25 mouse cellular contexts compared by ENCODE assay signal in genomic region chr4:35124027-35124426, GRCm38 (mm10). TPM values are rescaled to one million over a fixed set of nuclear protein-coding genes. Genes with fewer than 3 reads are reported as not detected.
A peak's percentile ranks its signal among the peaks of the same experiment; 100 is the strongest.
DNase-seq lines count a peak whose midpoint lies in the region; ATAC-seq and TF ChIP-seq lines count a peak whose summit lies in the region.
"Had no signal": no experiment of that assay in that cellular context is flagged by ENCODE, and none has a peak within 500 bp of the region (broad histone marks: within the 10 kb centered on the region; RNA-seq: fewer than 3 reads in every experiment).

No protein-coding gene starts in this region.

- intact Hi-C loops in gastrocnemius, postnatal 36 days (cut with DNase I): no loop called here

- 78% methylated on average over 11 of the region's 11 CpGs for WGBS in forebrain, embryonic 11.5 days
- WGBS in forebrain, postnatal 0 days: 68% methylated on average over 11 of the region's 11 CpGs
- WGBS in midbrain, embryonic 11.5 days: 80% methylated on average over 11 of the region's 11 CpGs
- WGBS in midbrain, postnatal 0 days: 72% methylated on average over 11 of the region's 11 CpGs
- 48% methylated on average over 11 of the region's 11 CpGs for WGBS in intestine, embryonic 16.5 days
- WGBS in stomach, embryonic 16.5 days: 56% methylated on average over 11 of the region's 11 CpGs

- peak overlapping the region; percentile 84 for H3K27ac ChIP-seq in forebrain, embryonic 11.5 days (ENCODE audit: low read depth, low read length)
- no peak overlapping the region for H3K27ac ChIP-seq in forebrain, postnatal 0 days (ENCODE audit: low read depth, low read length)
- no peak overlapping the region; the same call in 1 of the 2 replicates for H3K27ac ChIP-seq in midbrain, embryonic 11.5 days (ENCODE audit: low read depth, low read length)
- no peak overlapping the region for H3K27ac ChIP-seq in midbrain, postnatal 0 days (ENCODE audit: low read depth, low read length)
- H3K27ac ChIP-seq in intestine, embryonic 16.5 days (ENCODE audit: low read length): peak overlapping the region; percentile 82
- H3K27ac ChIP-seq in stomach, embryonic 16.5 days (ENCODE audit: low read length): peak overlapping the region; percentile 88
- H3K27ac ChIP-seq: heart, embryonic 15.5 days; hindbrain, embryonic 15.5 days; liver, embryonic 13.5 days had no signal

- no peaks in the 10 kb centered on the region for H3K36me3 ChIP-seq in forebrain, embryonic 11.5 days (ENCODE audit: control insufficient read depth, insufficient read depth, low read length)
- no peaks in the 10 kb centered on the region for H3K36me3 ChIP-seq in forebrain, postnatal 0 days (ENCODE audit: insufficient read depth)
- H3K36me3 ChIP-seq in midbrain, embryonic 11.5 days (ENCODE audit: control insufficient read depth, insufficient read depth, low read length): no peaks in the 10 kb centered on the region
- no peaks in the 10 kb centered on the region for H3K36me3 ChIP-seq in midbrain, postnatal 0 days (ENCODE audit: insufficient read depth, low read length)
- H3K36me3 ChIP-seq in intestine, embryonic 16.5 days (ENCODE audit: control insufficient read depth, insufficient read depth, low read length): no peaks in the 10 kb centered on the region
- H3K36me3 ChIP-seq in stomach, embryonic 16.5 days (ENCODE audit: control insufficient read depth, insufficient read depth, low read length): no peaks in the 10 kb centered on the region
- H3K36me3 ChIP-seq: heart, embryonic 15.5 days; hindbrain, embryonic 15.5 days; liver, embryonic 13.5 days had no signal

- H3K9me3 ChIP-seq in forebrain, embryonic 11.5 days (ENCODE audit: control insufficient read depth, low read length): no peaks in the 10 kb centered on the region
- H3K9me3 ChIP-seq in forebrain, postnatal 0 days (ENCODE audit: low read length): no peaks in the 10 kb centered on the region
- H3K9me3 ChIP-seq in midbrain, embryonic 11.5 days (ENCODE audit: control insufficient read depth, low read length): no peaks in the 10 kb centered on the region
- no peaks in the 10 kb centered on the region for H3K9me3 ChIP-seq in midbrain, postnatal 0 days (ENCODE audit: low read length)
- H3K9me3 ChIP-seq in intestine, embryonic 16.5 days (ENCODE audit: control insufficient read depth, low read length): no peaks in the 10 kb centered on the region
- H3K9me3 ChIP-seq in stomach, embryonic 16.5 days (replicated peaks; ENCODE audit: control insufficient read depth, low read length): no peaks in the 10 kb centered on the region
- H3K9me3 ChIP-seq: heart, embryonic 15.5 days; hindbrain, embryonic 15.5 days; liver, embryonic 13.5 days had no signal

- TF ChIP-seq CTCF in forebrain, postnatal 0 days (IDR thresholded peaks at IDR 0.05; ENCODE audit: low read depth): no peak
- TF ChIP-seq CTCF in midbrain, postnatal 0 days (IDR thresholded peaks at IDR 0.05): no peak

- H3K4me3 ChIP-seq in forebrain, embryonic 11.5 days (ENCODE audit: low read depth, low read length): no peak overlapping the region
- no peak overlapping the region for H3K4me3 ChIP-seq in forebrain, postnatal 0 days (ENCODE audit: low read depth, low read length)
- peak overlapping the region; percentile 7; the same call in 1 of the 2 replicates for H3K4me3 ChIP-seq in midbrain, embryonic 11.5 days (ENCODE audit: low read depth, low read length)
- H3K4me3 ChIP-seq in midbrain, postnatal 0 days (ENCODE audit: low read depth, low read length): no peak overlapping the region
- H3K4me3 ChIP-seq in intestine, embryonic 16.5 days (ENCODE audit: low read length): no peak overlapping the region
- peak overlapping the region; percentile 10; the same call in 1 of the 2 replicates for H3K4me3 ChIP-seq in stomach, embryonic 16.5 days (replicated peaks; ENCODE audit: low read length)
- H3K4me3 ChIP-seq: heart, embryonic 15.5 days; hindbrain, embryonic 15.5 days; liver, embryonic 13.5 days had no signal

- H3K4me2 ChIP-seq in forebrain, embryonic 11.5 days (ENCODE audit: low read depth, low read length, severe bottlenecking): no peak overlapping the region
- no peak overlapping the region for H3K4me2 ChIP-seq in forebrain, postnatal 0 days (ENCODE audit: low read depth)
- peak overlapping the region; percentile 30; the same call in 1 of the 2 replicates for H3K4me2 ChIP-seq in midbrain, embryonic 11.5 days
- H3K4me2 ChIP-seq in midbrain, postnatal 0 days (ENCODE audit: low read depth, low read length, poor library complexity, severe bottlenecking): no peak overlapping the region
- no peak overlapping the region for H3K4me2 ChIP-seq in intestine, embryonic 16.5 days (ENCODE audit: low read depth, low read length)
- peak overlapping the region; percentile 28 for H3K4me2 ChIP-seq in stomach, embryonic 16.5 days (ENCODE audit: low read depth, low read length)
- H3K4me2 ChIP-seq: heart, embryonic 15.5 days; hindbrain, embryonic 15.5 days; liver, embryonic 13.5 days had no signal

- no peak for ATAC-seq in forebrain, embryonic 11.5 days (replicated peaks; ENCODE audit: low FRiP score)
- ATAC-seq in forebrain, postnatal 0 days: no peak
- ATAC-seq in midbrain, embryonic 11.5 days (ENCODE audit: low FRiP score): no peak
- ATAC-seq in midbrain, postnatal 0 days (ENCODE audit: low FRiP score): no peak
- ATAC-seq in intestine, embryonic 16.5 days: 0 out of 2 replicates have a peak, but pooled peaks have one; percentile 3
- ATAC-seq in stomach, embryonic 16.5 days (ENCODE audit: insufficient read depth, low FRiP score): peak; percentile 42

- no peaks in the 10 kb centered on the region for H3K27me3 ChIP-seq in forebrain, embryonic 11.5 days (ENCODE audit: control insufficient read depth, insufficient read depth, low read length)
- H3K27me3 ChIP-seq in forebrain, postnatal 0 days (ENCODE audit: insufficient read depth, low read length): no peaks in the 10 kb centered on the region
- no peaks in the 10 kb centered on the region for H3K27me3 ChIP-seq in midbrain, embryonic 11.5 days (ENCODE audit: control insufficient read depth, insufficient read depth, low read length)
- H3K27me3 ChIP-seq in midbrain, postnatal 0 days (ENCODE audit: insufficient read depth, low read length): no peaks in the 10 kb centered on the region; the same call in 1 of the 2 replicates
- H3K27me3 ChIP-seq in intestine, embryonic 16.5 days (replicated peaks; ENCODE audit: control insufficient read depth, insufficient read depth, low read length): no peaks in the 10 kb centered on the region
- H3K27me3 ChIP-seq in stomach, embryonic 16.5 days (ENCODE audit: control insufficient read depth, insufficient read depth, low read length): no peaks in the 10 kb centered on the region
- H3K27me3 ChIP-seq: heart, embryonic 15.5 days; hindbrain, embryonic 15.5 days; liver, embryonic 13.5 days had no signal

- peaks cover 29% of the 10 kb centered on the region; the same call in 1 of the 2 replicates for H3K4me1 ChIP-seq in forebrain, embryonic 11.5 days (replicated peaks; ENCODE audit: control insufficient read depth, insufficient read depth, low read length)
- 0 out of 2 replicates have a peak, but pooled peaks cover 4% of the 10 kb centered on the region for H3K4me1 ChIP-seq in forebrain, postnatal 0 days (ENCODE audit: insufficient read depth)
- peaks cover 41% of the 10 kb centered on the region for H3K4me1 ChIP-seq in midbrain, embryonic 11.5 days (ENCODE audit: control insufficient read depth, insufficient read depth, low read length)
- H3K4me1 ChIP-seq in midbrain, postnatal 0 days (ENCODE audit: insufficient read depth, low read length): peaks cover 3% of the 10 kb centered on the region; the same call in 1 of the 2 replicates
- peaks cover 32% of the 10 kb centered on the region for H3K4me1 ChIP-seq in intestine, embryonic 16.5 days (ENCODE audit: control insufficient read depth, insufficient read depth, low read length)
- peaks cover 48% of the 10 kb centered on the region for H3K4me1 ChIP-seq in stomach, embryonic 16.5 days (ENCODE audit: control insufficient read depth, insufficient read depth, low read length)

- no peak overlapping the region for H3K9ac ChIP-seq in forebrain, embryonic 11.5 days (ENCODE audit: low read length)
- no peak overlapping the region for H3K9ac ChIP-seq in forebrain, postnatal 0 days
- no peak overlapping the region for H3K9ac ChIP-seq in midbrain, embryonic 11.5 days (ENCODE audit: low read length)
- no peak overlapping the region for H3K9ac ChIP-seq in midbrain, postnatal 0 days (replicated peaks; ENCODE audit: low read length, poor library complexity, severe bottlenecking)
- no peak overlapping the region for H3K9ac ChIP-seq in intestine, embryonic 16.5 days (ENCODE audit: low read depth, low read length)
- H3K9ac ChIP-seq in stomach, embryonic 16.5 days (ENCODE audit: low read length): no peak overlapping the region
- H3K9ac ChIP-seq: heart, embryonic 15.5 days; hindbrain, embryonic 15.5 days; liver, embryonic 13.5 days had no signal

- no peak for DNase-seq in forebrain, embryonic 11.5 days (ENCODE audit: low spot score)
- DNase-seq in forebrain, postnatal 0 days: no peak
- DNase-seq in midbrain, embryonic 11.5 days (ENCODE audit: low spot score, missing footprints): peak; percentile 85
- no peak for DNase-seq in midbrain, postnatal 0 days (ENCODE audit: low spot score)
- no peak for DNase-seq in gastrocnemius, postnatal 36 days
- no peak for DNase-seq in right cerebral cortex, adult 2 months (ENCODE audit: low spot score in 2 of 2)
- DNase-seq: adrenal gland, postnatal 36 days; cerebellum, adult 9-11 months; heart, postnatal 4 days; kidney, adult 18-20 months; kidney, postnatal 4 days; liver, embryonic 13.5 days; lung, postnatal 14 days; right cerebral cortex, postnatal 14 days; thymus, postnatal 25 days had no signal

RNA-seq across cellular contexts. Expression of gene Ifnk, which starts 27.8 kb away (rescaled TPM):
- polyA plus RNA-seq in forebrain, embryonic 11.5 days (2014; fragmentation: Nextera tagmentation; extraction: Ambion mirVana): 0.56 TPM in 1 of 2 replicates, not detected in the other
- total RNA-seq in forebrain, postnatal 0 days (2014; rRNA removed): not detected in 2 replicates
- not detected in 2 replicates for polyA plus RNA-seq in forebrain, postnatal 0 days (2015; fragmentation: Nextera tagmentation; extraction: Ambion mirVana)
- polyA plus RNA-seq in midbrain, embryonic 11.5 days (2014; fragmentation: Nextera tagmentation; extraction: Ambion mirVana): 0.46 TPM in 1 of 2 replicates, not detected in the other
- not detected in 2 replicates for total RNA-seq in midbrain, postnatal 0 days (2014; rRNA removed)
- polyA plus RNA-seq in midbrain, postnatal 0 days (2015; fragmentation: Nextera tagmentation; extraction: Ambion mirVana): not detected in 2 replicates
- 0.29 and 0.45 TPM in 2 replicates for polyA plus RNA-seq in intestine, embryonic 16.5 days (2015; fragmentation: Nextera tagmentation; extraction: Ambion mirVana)
- 0.30 and 0.34 TPM in 2 replicates for polyA plus RNA-seq in stomach, embryonic 16.5 days (2015; fragmentation: Nextera tagmentation; extraction: Ambion mirVana)
- total RNA-seq in gastrocnemius, postnatal 36 days (2021): not detected
- total RNA-seq: adrenal gland, postnatal 36 days; gastrocnemius, adult 18-20 months; heart, postnatal 4 days; left cerebral cortex, postnatal 36 days; megakaryocyte progenitor cell, adult 5-6 weeks had no signal
- polyA plus RNA-seq: cortical plate, adult 2 months; gonadal fat pad, adult 2 months; heart, embryonic 15.5 days; limb, embryonic 14.5 days had no signal

RNA-seq across cellular contexts. Expression of gene Mob3b, which starts 33.3 kb away (rescaled TPM):
- polyA plus RNA-seq in forebrain, embryonic 11.5 days (2014; fragmentation: Nextera tagmentation; extraction: Ambion mirVana): 18.9 and 20.0 TPM in 2 replicates
- 3.0 and 3.2 TPM in 2 replicates for total RNA-seq in forebrain, postnatal 0 days (2014; rRNA removed)
- 2.1 and 4.3 TPM in 2 replicates for polyA plus RNA-seq in forebrain, postnatal 0 days (2015; fragmentation: Nextera tagmentation; extraction: Ambion mirVana)
- polyA plus RNA-seq in midbrain, embryonic 11.5 days (2014; fragmentation: Nextera tagmentation; extraction: Ambion mirVana): 16.5 and 18.3 TPM in 2 replicates
- 0.77 and 1.3 TPM in 2 replicates for total RNA-seq in midbrain, postnatal 0 days (2014; rRNA removed)
- polyA plus RNA-seq in midbrain, postnatal 0 days (2015; fragmentation: Nextera tagmentation; extraction: Ambion mirVana): 1.6 and 1.8 TPM in 2 replicates
- 27.3 and 27.5 TPM in 2 replicates for polyA plus RNA-seq in intestine, embryonic 16.5 days (2015; fragmentation: Nextera tagmentation; extraction: Ambion mirVana)
- polyA plus RNA-seq in stomach, embryonic 16.5 days (2015; fragmentation: Nextera tagmentation; extraction: Ambion mirVana): 24.3 and 26.8 TPM in 2 replicates
- total RNA-seq in gastrocnemius, postnatal 36 days (2021): 1 to 10 TPM in 1 of 2 experiments, under 1 TPM in 1; 0.38 to 1.1 TPM

Comparison
In these comparisons a context has a peak if more than half of its experiments do, and no peak if none do; other contexts are left out.
1. H3K27ac ChIP-seq: peak in forebrain, embryonic 11.5 days (single experiment), intestine, embryonic 16.5 days (single experiment) and stomach, embryonic 16.5 days (single experiment); none in forebrain, postnatal 0 days (single experiment), midbrain, embryonic 11.5 days (single experiment) and midbrain, postnatal 0 days (single experiment).
2. H3K4me2 ChIP-seq: peak in midbrain, embryonic 11.5 days (single experiment) and stomach, embryonic 16.5 days (single experiment); none in forebrain, embryonic 11.5 days (single experiment), forebrain, postnatal 0 days (single experiment), midbrain, postnatal 0 days (single experiment) and intestine, embryonic 16.5 days (single experiment).
3. H3K4me3 ChIP-seq: peak in midbrain, embryonic 11.5 days (single experiment) and stomach, embryonic 16.5 days (single experiment); none in forebrain, embryonic 11.5 days (single experiment), forebrain, postnatal 0 days (single experiment), midbrain, postnatal 0 days (single experiment) and intestine, embryonic 16.5 days (single experiment).
4. ATAC-seq: peak in intestine, embryonic 16.5 days (single experiment) and stomach, embryonic 16.5 days (single experiment); none in forebrain, embryonic 11.5 days (single experiment), forebrain, postnatal 0 days (single experiment), midbrain, embryonic 11.5 days (single experiment) and midbrain, postnatal 0 days (single experiment).